Mouse (Mus musculus) MEL (cell line): ENCODE results near the gene Fam160b1. TPM values are rescaled to one million over a fixed set of nuclear protein-coding genes. Genes with fewer than 3 reads are reported as not detected.
A peak's percentile ranks its signal among the peaks of the same experiment; 100 is the strongest.

ENCODE experiments used
- DNase-seq: peaks from one replicate; pipeline ENCODE4 v3.0.0; 2011; ENCODE audit warnings: low read depth, low spot score
- H3K27ac ChIP-seq: 2 replicates; pipeline ENCODE4 v1.5.1; 2012; ENCODE audit warnings: low read depth, mild to moderate bottlenecking, control low read depth, low read length, moderate library complexity; ENCODE audit not compliant: control insufficient read depth
- H3K27me3 ChIP-seq, 2 experiments: fragments of 150-350 bp in 1 of 2; sonication (generic) in 1 of 2; 2 replicates each; pipeline ENCODE4 v1.6.1; 2012; ENCODE audit warnings: low read length in 2 of 2, mild to moderate bottlenecking in 2 of 2, improper control_type of control experiment in 1 of 2, moderate library complexity in 1 of 2; ENCODE audit not compliant: insufficient read depth in 2 of 2, control insufficient read depth in 1 of 2
- H3K36me3 ChIP-seq, 2 experiments: 2 replicates each; pipeline ENCODE4 v1.6.1; 2012 to 2014; ENCODE audit warnings: low read length in 2 of 2, improper control_type of control experiment in 1 of 2, inconsistent platforms in 1 of 2, mild to moderate bottlenecking in 1 of 2; ENCODE audit not compliant: insufficient read depth in 2 of 2, control insufficient read depth in 1 of 2
- H3K4me1 ChIP-seq, 2 experiments: fragments of 150-350 bp in 1 of 2; sonication (generic) in 1 of 2; 2 replicates each; pipeline ENCODE4 v1.6.1; 2012; ENCODE audit warnings: low read length in 2 of 2, improper control_type of control experiment in 1 of 2, mild to moderate bottlenecking in 1 of 2; ENCODE audit not compliant: insufficient read depth in 2 of 2, control insufficient read depth in 1 of 2
- H3K4me3 ChIP-seq, 2 experiments: fragments of 150-350 bp in 1 of 2; sonication (generic) in 1 of 2; 2 replicates each; pipeline ENCODE4 v1.5.1; 2012; ENCODE audit warnings: low read depth in 2 of 2, low read length in 2 of 2, mild to moderate bottlenecking in 2 of 2, moderate library complexity in 2 of 2, control low read depth in 1 of 2, improper control_type of control experiment in 1 of 2; ENCODE audit not compliant: control insufficient read depth in 1 of 2, insufficient read depth in 1 of 2
- H3K79me2 ChIP-seq: 2 replicates; pipeline ENCODE4 v1.6.1; 2012; ENCODE audit warnings: mild to moderate bottlenecking, low read length, moderate library complexity; ENCODE audit not compliant: control insufficient read depth, poor library complexity, insufficient read depth
- H3K9ac ChIP-seq: 2 replicates; pipeline ENCODE4 v1.6.1; 2012; ENCODE audit warnings: low read depth, mild to moderate bottlenecking, control low read depth, low read length, moderate library complexity; ENCODE audit not compliant: control insufficient read depth, poor library complexity, severe bottlenecking
- H3K9me3 ChIP-seq: fragments of 150-350 bp; sonication (generic); replicated peaks from 2 replicates; pipeline ENCODE4 v1.6.1; 2012; ENCODE audit warnings: mild to moderate bottlenecking, low read length, improper control_type of control experiment, moderate library complexity; ENCODE audit not compliant: insufficient read depth
- CHD2 ChIP-seq: IDR thresholded peaks from 2 replicates; pipeline ENCODE4 v1.6.1; 2011; ENCODE audit warnings: low read length, improper control_type of control experiment
- EP300 ChIP-seq, 2 experiments: IDR thresholded peaks; 2 replicates each; pipeline ENCODE4 v1.6.1; 2011; ENCODE audit warnings: improper control_type of control experiment in 2 of 2, low read length in 2 of 2, low read depth in 1 of 2, mild to moderate bottlenecking in 1 of 2
- GATA1 ChIP-seq: IDR thresholded peaks from 2 replicates; pipeline ENCODE4 v1.6.1; 2011; ENCODE audit warnings: low read depth, low read length, improper control_type of control experiment
- HCFC1 ChIP-seq: IDR thresholded peaks from 2 replicates; pipeline ENCODE4 v1.6.1; 2012; ENCODE audit warnings: low read depth, mild to moderate bottlenecking, inconsistent platforms, low read length, improper control_type of control experiment, moderate library complexity
- JUND ChIP-seq: IDR thresholded peaks from 2 replicates; pipeline ENCODE4 v1.6.1; 2011; ENCODE audit warnings: low read depth, mild to moderate bottlenecking, improper control_type of control experiment, low read length
- MAFK ChIP-seq: IDR thresholded peaks from 2 replicates; pipeline ENCODE4 v1.6.1; 2011; ENCODE audit warnings: low read depth, mild to moderate bottlenecking, low read length, improper control_type of control experiment, borderline replicate concordance
- MAX ChIP-seq: IDR thresholded peaks from 2 replicates; pipeline ENCODE4 v1.6.1; 2011; ENCODE audit warnings: low read length, improper control_type of control experiment
- MXI1 ChIP-seq: IDR thresholded peaks from 2 replicates; pipeline ENCODE4 v1.6.1; 2011; ENCODE audit warnings: mild to moderate bottlenecking, low read depth, low read length, improper control_type of control experiment
- MYB ChIP-seq: IDR thresholded peaks from 2 replicates; pipeline ENCODE4 v1.6.1; 2011; ENCODE audit warnings: mild to moderate bottlenecking, low read depth, low read length, improper control_type of control experiment
- NELFE ChIP-seq: IDR thresholded peaks from 2 replicates; pipeline ENCODE4 v1.6.1; 2011; ENCODE audit warnings: low read depth, low read length, improper control_type of control experiment
- RAD21 ChIP-seq: IDR thresholded peaks from 2 replicates; pipeline ENCODE4 v1.6.1; 2011; ENCODE audit warnings: mild to moderate bottlenecking, low read depth, low read length, improper control_type of control experiment
- TAL1 ChIP-seq: IDR thresholded peaks from 2 replicates; pipeline ENCODE4 v1.6.1; 2012; ENCODE audit warnings: mild to moderate bottlenecking, inconsistent platforms, low read length, moderate library complexity, mixed read lengths
- TCF12 ChIP-seq: IDR thresholded peaks from 2 replicates; pipeline ENCODE4 v1.6.1; 2014; ENCODE audit warnings: low read depth, mild to moderate bottlenecking, inconsistent platforms, low read length, improper control_type of control experiment, moderate library complexity
- USF2 ChIP-seq, 2 experiments: IDR thresholded peaks; 2 replicates each; pipeline ENCODE4 v1.6.1; 2011 to 2012; ENCODE audit warnings: improper control_type of control experiment in 2 of 2, low read length in 2 of 2, borderline replicate concordance in 1 of 2, inconsistent platforms in 1 of 2, low read depth in 1 of 2, mild to moderate bottlenecking in 1 of 2; ENCODE audit not compliant: insufficient read depth in 1 of 2
- ZMIZ1 ChIP-seq: IDR thresholded peaks from 2 replicates; pipeline ENCODE4 v1.6.1; 2012; ENCODE audit warnings: low read depth, mild to moderate bottlenecking, inconsistent platforms, low read length, improper control_type of control experiment, moderate library complexity
- ZNF384 ChIP-seq: IDR thresholded peaks from 2 replicates; pipeline ENCODE4 v1.6.1; 2012; ENCODE audit warnings: low read depth, mild to moderate bottlenecking, inconsistent platforms, low read length, improper control_type of control experiment
- polyA plus RNA-seq, 2 experiments: library from polyadenylated mRNA; stranded (reverse) in 1 of 2; unstranded in 1 of 2; fragments of >175 nt in 1 of 2; fragments of >200 nt in 1 of 2; gene quantifications; 2 replicates each; pipeline versions ENCODE4 v1.2.1 to v1.2.4; 2012; ENCODE audit warnings: low replicate concordance in 2 of 2, low read depth in 1 of 2; ENCODE audit not compliant: insufficient read length in 2 of 2, insufficient read depth in 1 of 2, missing spikeins in 1 of 2
- total RNA-seq: library from RNA; depleted of rRNA; stranded (reverse); fragments of 300-350 nt; gene quantifications from 2 replicates; pipeline ENCODE4 v1.2.3, GENCODE M21; 2012

Gene Fam160b1
- total and polyA plus RNA-seq, 3 experiments = 8.6 to 28.3 (median 19.0) TPM

DNA sequence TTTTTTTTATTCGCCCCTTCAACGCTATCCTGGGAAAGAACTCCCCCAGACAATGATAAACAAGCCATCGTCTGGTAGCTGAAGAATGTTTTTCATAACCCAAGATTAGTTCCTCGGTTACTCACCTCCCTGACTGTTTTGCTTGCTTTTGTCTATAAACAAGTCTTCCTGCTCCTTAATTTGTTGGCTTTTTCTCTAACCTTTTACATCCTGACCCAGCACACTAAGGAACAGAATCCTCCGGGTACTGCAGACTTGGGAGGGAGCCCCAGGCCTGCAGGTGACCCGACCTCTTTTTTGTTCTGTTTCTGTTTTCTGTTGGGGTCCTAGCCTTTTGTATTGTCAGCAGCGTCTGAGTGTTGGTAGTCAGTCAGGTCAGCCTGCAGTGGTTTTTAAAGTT, 2.6 kb downstream of the Fam160b1 start (continued):
- TF ChIP-seq ZMIZ1 (no peak), MAFK (no peak), ZNF384 (0 out of 2 replicates have a peak, but pooled peaks have one; percentile 15), RAD21 (no peak), JUND (no peak), HCFC1 (no peak), MAX (0 out of 2 replicates have a peak, but pooled peaks have one; percentile 5), CHD2 (no peak), TCF12 (no peak), MXI1 (no peak)

GRCm38 (mm10) chr19:57363538-57363937, 3.1 kb downstream of the Fam160b1 start:
- H3K4me3 ChIP-seq = no peak overlapping the region
- no peak for TF ChIP-seq MXI1
- 0 out of 4 replicates have a peak, but pooled peaks of 1 of the 2 experiments have one; percentile 8 for TF ChIP-seq USF2 (IDR thresholded peaks at IDR 0.05; ENCODE audit: borderline replicate concordance in 1 of 2, insufficient read depth in 1 of 2, low read depth in 1 of 2, low read length in 2 of 2)
- TF ChIP-seq, all 39 proteins: peak for 1
- no peak for DNase-seq
- no peak overlapping the region for H3K9ac ChIP-seq
- peaks cover 84% of the 10 kb centered on the region for H3K79me2 ChIP-seq
- H3K36me3 ChIP-seq = peaks cover 6 to 43% of the 10 kb centered on the region in 2 experiments
- H3K27me3 ChIP-seq = no peaks in the 10 kb centered on the region
- H3K9me3 ChIP-seq = no peaks in the 10 kb centered on the region
- no peak overlapping the region for H3K27ac ChIP-seq
- H3K4me1 ChIP-seq = peaks cover 23 to 31% of the 10 kb centered on the region in 2 experiments

DNA sequence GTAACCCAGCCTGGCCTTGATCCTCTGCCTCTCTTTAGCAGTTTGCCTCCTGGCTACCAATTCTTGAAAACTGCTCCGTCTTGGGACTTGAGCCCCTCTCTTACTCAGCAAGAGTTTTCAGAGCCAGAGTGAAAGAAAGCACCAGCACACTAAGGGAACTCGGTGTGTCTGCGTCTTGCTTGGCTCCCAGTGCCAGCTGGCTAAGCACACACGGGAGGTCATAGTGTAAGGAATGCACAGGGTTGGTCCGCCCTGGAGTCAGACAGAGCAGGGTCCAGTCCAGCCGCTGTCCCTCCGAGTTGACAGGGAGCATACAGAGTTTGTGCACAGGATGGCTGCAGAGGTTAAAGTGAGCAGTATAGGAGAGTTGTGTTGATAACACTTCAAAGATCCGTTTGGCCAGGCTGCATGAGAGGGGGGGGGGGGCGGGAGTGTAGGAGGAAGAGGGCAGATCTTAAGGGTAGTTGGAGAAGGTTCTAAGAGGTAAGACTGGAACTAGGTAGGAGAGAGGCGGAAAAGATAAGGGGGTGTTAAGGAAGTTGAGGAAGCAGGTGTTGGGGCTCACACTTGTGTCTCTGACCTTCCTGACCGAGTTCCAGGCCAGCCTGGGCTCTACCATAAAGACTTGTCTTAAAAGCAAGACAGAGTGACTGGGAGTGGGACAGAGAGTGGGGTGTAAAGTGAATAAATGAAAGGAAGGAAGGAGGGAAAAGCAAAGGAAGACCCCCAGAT, 4.6 kb downstream of the Fam160b1 start:
- H3K36me3 ChIP-seq = peaks cover 6 to 43% of the 10 kb centered on the region in 2 experiments
- peak; percentile 49 for DNase-seq
- H3K79me2 ChIP-seq = peaks cover 73% of the 10 kb centered on the region
- H3K9ac ChIP-seq = 0 out of 2 replicates have a peak overlapping the region, but pooled peaks have one; percentile 7
- H3K9me3 ChIP-seq = no peaks in the 10 kb centered on the region
- no peaks in the 10 kb centered on the region for H3K27me3 ChIP-seq
- peaks cover 23 to 36% of the 10 kb centered on the region in 2 experiments for H3K4me1 ChIP-seq
- H3K27ac ChIP-seq = no peak overlapping the region; the same call in 1 of the 2 replicates
- no peak overlapping the region for H3K4me3 ChIP-seq
- TF ChIP-seq NELFE (no peak), TAL1 (peak; percentile 56), GATA1 (peak; percentile 13; the same call in 1 of the 2 replicates), EP300 (IDR thresholded peaks at IDR 0.05; ENCODE audit: low read depth in 1 of 2, low read length in 2 of 2) (peak; percentile 6 to 35; a peak in 2 of 4 replicates), MYB (0 out of 2 replicates have a peak, but pooled peaks have one; percentile 8), TCF12 (0 out of 2 replicates have a peak, but pooled peaks have one; percentile 6)
